ENCODE assay signal across 27 mouse cellular contexts in genomic region chr7:116633210-116633609, GRCm38 (mm10).
DNase-seq lines count a peak whose midpoint lies in the region; ATAC-seq and TF ChIP-seq lines count a peak whose summit lies in the region.
"Had no signal": no experiment of that assay in that cellular context is flagged by ENCODE, and none has a peak within 500 bp of the region (broad histone marks: within the 10 kb centered on the region; RNA-seq: fewer than 3 reads in every experiment).

No protein-coding gene starts in this region.

- WGBS in forebrain, postnatal 0 days = 25% methylated on average over 3 of the region's 3 CpGs
- 54% methylated on average over 3 of the region's 3 CpGs for WGBS in forebrain, embryonic 13.5 days
- 48% methylated on average over 3 of the region's 3 CpGs for WGBS in midbrain, embryonic 15.5 days
- WGBS in midbrain, embryonic 13.5 days = 56% methylated on average over 3 of the region's 3 CpGs
- 50% methylated on average over 3 of the region's 3 CpGs for WGBS in neural tube, embryonic 15.5 days

- H3K4me2 ChIP-seq in forebrain, postnatal 0 days (ENCODE audit: low read depth) = no peak overlapping the region
- H3K4me2 ChIP-seq in forebrain, embryonic 13.5 days = no peak overlapping the region
- H3K4me2 ChIP-seq in midbrain, embryonic 15.5 days = no peak overlapping the region
- no peak overlapping the region for H3K4me2 ChIP-seq in midbrain, embryonic 13.5 days (replicated peaks)
- H3K4me2 ChIP-seq in neural tube, embryonic 15.5 days = no peak overlapping the region
- H3K4me2 ChIP-seq: embryonic facial prominence, embryonic 15.5 days; heart, embryonic 12.5 days; limb, embryonic 15.5 days; lung, embryonic 14.5 days; neural tube, embryonic 12.5 days; stomach, embryonic 15.5 days had no signal

- ATAC-seq in forebrain, postnatal 0 days = peak; percentile 79; the same call in 1 of the 2 replicates
- ATAC-seq in forebrain, embryonic 13.5 days = no peak
- peak; percentile 75; the same call in 1 of the 2 replicates for ATAC-seq in midbrain, embryonic 15.5 days (replicated peaks)
- ATAC-seq in midbrain, embryonic 13.5 days = no peak
- ATAC-seq in neural tube, embryonic 15.5 days (ENCODE audit: low FRiP score) = 0 out of 2 replicates have a peak, but pooled peaks have one; percentile 55
- ATAC-seq: intestine, postnatal 0 days; Patski had no signal

- peak; percentile 60 for DNase-seq in forebrain, postnatal 0 days
- DNase-seq in forelimb bud, embryonic 11.5 days (ENCODE audit: low read depth, low spot score) = peak; percentile 12
- no peak for DNase-seq in cerebellum, postnatal 4 days (ENCODE audit: low spot score in 2 of 2)
- DNase-seq: B cell, adult 2 months; cerebellum, adult 2 months; cerebellum, postnatal 25 days; embryo, embryonic 11 days; gastrocnemius, postnatal 25 days; heart, adult 18-20 months; heart, postnatal 10 days; kidney, postnatal 25 days; lung, embryonic 14.5 days; thymus, postnatal 25 days had no signal

- H3K4me1 ChIP-seq in forebrain, postnatal 0 days (ENCODE audit: insufficient read depth) = no peaks in the 10 kb centered on the region
- no peaks in the 10 kb centered on the region for H3K4me1 ChIP-seq in forebrain, embryonic 13.5 days
- H3K4me1 ChIP-seq in midbrain, embryonic 15.5 days = peaks cover 4% of the 10 kb centered on the region; the same call in 1 of the 2 replicates
- no peaks in the 10 kb centered on the region for H3K4me1 ChIP-seq in midbrain, embryonic 13.5 days (replicated peaks)
- no peaks in the 10 kb centered on the region for H3K4me1 ChIP-seq in neural tube, embryonic 15.5 days
- H3K4me1 ChIP-seq: embryonic facial prominence, embryonic 15.5 days; limb, embryonic 15.5 days; neural tube, embryonic 12.5 days; stomach, embryonic 15.5 days had no signal

- H3K9ac ChIP-seq in forebrain, postnatal 0 days = no peak overlapping the region
- H3K9ac ChIP-seq in forebrain, embryonic 13.5 days = no peak overlapping the region
- no peak overlapping the region for H3K9ac ChIP-seq in midbrain, embryonic 15.5 days
- H3K9ac ChIP-seq in midbrain, embryonic 13.5 days (replicated peaks) = no peak overlapping the region
- H3K9ac ChIP-seq in neural tube, embryonic 15.5 days (replicated peaks) = no peak overlapping the region
- H3K9ac ChIP-seq: embryonic facial prominence, embryonic 15.5 days; heart, embryonic 12.5 days; limb, embryonic 15.5 days; liver, embryonic 14.5 days; lung, embryonic 14.5 days; neural tube, embryonic 12.5 days; stomach, embryonic 15.5 days had no signal

- H3K27ac ChIP-seq in forebrain, postnatal 0 days (ENCODE audit: low read depth, low read length) = peak overlapping the region; percentile 62; the same call in 1 of the 2 replicates
- no peak overlapping the region for H3K27ac ChIP-seq in forebrain, embryonic 13.5 days
- H3K27ac ChIP-seq in midbrain, embryonic 15.5 days = peak overlapping the region; percentile 76; the same call in 1 of the 2 replicates
- no peak overlapping the region for H3K27ac ChIP-seq in midbrain, embryonic 13.5 days
- H3K27ac ChIP-seq in neural tube, embryonic 15.5 days (replicated peaks) = peak overlapping the region; percentile 65; the same call in 1 of the 2 replicates
- H3K27ac ChIP-seq: embryonic facial prominence, embryonic 15.5 days; limb, embryonic 15.5 days; liver, embryonic 14.5 days; neural tube, embryonic 12.5 days; stomach, embryonic 15.5 days had no signal

- TF ChIP-seq CTCF in forebrain, postnatal 0 days (IDR thresholded peaks at IDR 0.05; ENCODE audit: low read depth) = no peak

- H3K27me3 ChIP-seq in forebrain, postnatal 0 days (ENCODE audit: insufficient read depth, low read length) = no peaks in the 10 kb centered on the region
- H3K27me3 ChIP-seq in forebrain, embryonic 13.5 days = no peaks in the 10 kb centered on the region
- H3K27me3 ChIP-seq in midbrain, embryonic 15.5 days (replicated peaks) = no peaks in the 10 kb centered on the region
- no peaks in the 10 kb centered on the region for H3K27me3 ChIP-seq in midbrain, embryonic 13.5 days
- H3K27me3 ChIP-seq in neural tube, embryonic 15.5 days (replicated peaks) = no peaks in the 10 kb centered on the region
- H3K27me3 ChIP-seq: CH12.LX; embryonic facial prominence, embryonic 15.5 days; heart, embryonic 12.5 days; limb, embryonic 15.5 days; neural tube, embryonic 12.5 days; Patski; stomach, embryonic 15.5 days had no signal

- H3K36me3 ChIP-seq in forebrain, postnatal 0 days (ENCODE audit: insufficient read depth) = no peaks in the 10 kb centered on the region
- H3K36me3 ChIP-seq in forebrain, embryonic 13.5 days (ENCODE audit: poor library complexity, severe bottlenecking) = no peaks in the 10 kb centered on the region
- no peaks in the 10 kb centered on the region for H3K36me3 ChIP-seq in midbrain, embryonic 15.5 days (replicated peaks)
- H3K36me3 ChIP-seq in midbrain, embryonic 13.5 days = no peaks in the 10 kb centered on the region
- H3K36me3 ChIP-seq in neural tube, embryonic 15.5 days = no peaks in the 10 kb centered on the region
- H3K36me3 ChIP-seq: embryonic facial prominence, embryonic 15.5 days; G1E; heart, embryonic 12.5 days; limb, embryonic 15.5 days; neural tube, embryonic 12.5 days; stomach, embryonic 15.5 days had no signal

- H3K4me3 ChIP-seq in forebrain, postnatal 0 days (ENCODE audit: low read depth, low read length) = no peak overlapping the region
- no peak overlapping the region for H3K4me3 ChIP-seq in forebrain, embryonic 13.5 days
- no peak overlapping the region for H3K4me3 ChIP-seq in midbrain, embryonic 15.5 days
- no peak overlapping the region for H3K4me3 ChIP-seq in midbrain, embryonic 13.5 days (replicated peaks)
- no peak overlapping the region for H3K4me3 ChIP-seq in neural tube, embryonic 15.5 days (replicated peaks)
- H3K4me3 ChIP-seq: embryonic facial prominence, embryonic 15.5 days; heart, embryonic 12.5 days; limb, embryonic 15.5 days; neural tube, embryonic 12.5 days; stomach, embryonic 15.5 days had no signal

- H3K9me3 ChIP-seq in forebrain, postnatal 0 days (ENCODE audit: low read length) = no peaks in the 10 kb centered on the region
- H3K9me3 ChIP-seq in forebrain, embryonic 13.5 days (replicated peaks) = no peaks in the 10 kb centered on the region
- no peaks in the 10 kb centered on the region for H3K9me3 ChIP-seq in midbrain, embryonic 15.5 days
- no peaks in the 10 kb centered on the region for H3K9me3 ChIP-seq in midbrain, embryonic 13.5 days
- no peaks in the 10 kb centered on the region for H3K9me3 ChIP-seq in neural tube, embryonic 15.5 days (replicated peaks)
- H3K9me3 ChIP-seq: embryonic facial prominence, embryonic 15.5 days; G1E; heart, embryonic 12.5 days; limb, embryonic 15.5 days; neural tube, embryonic 12.5 days; stomach, embryonic 15.5 days had no signal

Comparison
In these comparisons a context has a peak if more than half of its experiments do, and no peak if none do; other contexts are left out.
1. ATAC-seq: peak in forebrain, postnatal 0 days (single experiment), midbrain, embryonic 15.5 days (single experiment) and neural tube, embryonic 15.5 days (single experiment); none in forebrain, embryonic 13.5 days (single experiment) and midbrain, embryonic 13.5 days (single experiment).
2. H3K27ac ChIP-seq: peak in forebrain, postnatal 0 days (single experiment), midbrain, embryonic 15.5 days (single experiment) and neural tube, embryonic 15.5 days (single experiment); none in forebrain, embryonic 13.5 days (single experiment) and midbrain, embryonic 13.5 days (single experiment).
3. DNase-seq: peak in forebrain, postnatal 0 days (single experiment) and forelimb bud, embryonic 11.5 days (single experiment); none in cerebellum, postnatal 4 days (0 of 2).